Mouse (Mus musculus) heart, adult 11 months (tissue): ENCODE measurements around the gene M1ap.

Experiments
- DNase-seq: peaks from one replicate; pipeline ENCODE4 v3.0.0; 2022

M1ap gene

GRCm38 (mm10) chr6:83077630-83078323, 131.1 kb downstream of the M1ap start, which contains the start of gene Pcgf1:
Pcgf1 (plus strand) TSS chr6:83077869.
- no peak for DNase-seq

- peak; percentile 100 for DNase-seq
Observed at GRCm38 (mm10) chr6:83078324-83078858, 131.7 kb downstream of the M1ap start.
